Mouse (Mus musculus) intestine, embryonic 15.5 days (tissue): ENCODE results near the gene Hdac11. TPM values are rescaled to one million over a fixed set of nuclear protein-coding genes. Genes with fewer than 3 reads are reported as not detected.

ENCODE experiments used
- ATAC-seq: fragments of 200-750 bp; cut with Nextera tagmentation; 2 replicates; pipeline ENCODE4 v1.8.0; 2017; ENCODE audit warnings: moderate TSS enrichment, moderate library complexity
- H3K27ac ChIP-seq: fragments of 300-500 bp; sonication (generic); 2 replicates; pipeline ENCODE4 v1.5.1; 2015; ENCODE audit warnings: mild to moderate bottlenecking, inconsistent platforms
- H3K27me3 ChIP-seq: fragments of 300-500 bp; sonication (generic); replicated peaks from 2 replicates; pipeline ENCODE4 v1.6.1; 2015; ENCODE audit warnings: inconsistent platforms
- H3K36me3 ChIP-seq: fragments of 300-500 bp; sonication (generic); 2 replicates; pipeline ENCODE4 v1.6.1; 2015; ENCODE audit warnings: inconsistent platforms
- H3K4me1 ChIP-seq: fragments of 300-500 bp; sonication (generic); replicated peaks from 2 replicates; pipeline ENCODE4 v1.6.1; 2015; ENCODE audit warnings: inconsistent platforms
- H3K4me2 ChIP-seq: fragments of 300-500 bp; sonication (generic); replicated peaks from 2 replicates; pipeline ENCODE4 v1.6.1; 2015; ENCODE audit warnings: mild to moderate bottlenecking, inconsistent platforms
- H3K4me3 ChIP-seq: fragments of 300-500 bp; sonication (generic); replicated peaks from 2 replicates; pipeline ENCODE4 v1.5.1; 2015; ENCODE audit warnings: inconsistent platforms
- H3K9ac ChIP-seq: fragments of 300-500 bp; sonication (generic); 2 replicates; pipeline ENCODE4 v1.6.1; 2015; ENCODE audit warnings: inconsistent platforms
- H3K9me3 ChIP-seq: fragments of 300-500 bp; sonication (generic); 2 replicates; pipeline ENCODE4 v1.6.1; 2016; ENCODE audit warnings: inconsistent platforms
- WGBS: fragments of 180-500 bp; shearing (Covaris S2); methylation state at CpG from one replicate; pipeline ENCODE4 v1.1.7; 2015; 5-methylcytosine and 5-hydroxymethylcytosine counted together
- polyA plus RNA-seq: library from polyadenylated mRNA; unstranded; fragments of >200 nt; fragmentation: Nextera tagmentation; extraction: Ambion mirVana; gene quantifications from 2 replicates; pipeline ENCODE4 v1.2.1, GENCODE M21; 2015

Hdac11 gene
- polyA plus RNA-seq, 1 experiment from 2014 or later, result 8.7 TPM

DNA sequence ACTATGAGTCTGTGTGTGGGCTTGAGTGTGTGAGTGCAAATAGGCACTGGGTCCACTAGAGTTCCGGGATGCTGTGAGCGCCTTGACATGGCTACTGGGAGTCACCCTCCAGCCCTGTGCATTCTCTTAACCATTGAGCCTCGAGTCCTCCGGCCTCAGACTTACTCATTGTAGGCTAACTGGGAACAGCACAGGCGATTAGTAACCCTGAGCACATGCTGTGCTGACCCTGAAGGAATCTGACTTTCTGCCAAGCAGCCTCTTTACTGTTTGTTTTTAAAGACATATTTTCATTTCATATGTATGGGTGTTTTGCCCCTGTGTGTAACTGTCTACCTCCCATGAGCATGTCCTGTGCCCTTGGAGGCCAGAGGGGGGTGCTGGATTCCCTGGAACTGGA, 10.9 kb upstream of the Hdac11 start:
- Histone ChIP-seq H3K9ac (no peak overlapping the region), H3K27ac (no peak overlapping the region), H3K36me3 (no peaks in the 10 kb centered on the region), H3K27me3 (no peaks in the 10 kb centered on the region), H3K4me2 (no peak overlapping the region), H3K9me3 (no peaks in the 10 kb centered on the region), H3K4me1 (no peaks in the 10 kb centered on the region), H3K4me3 (no peak overlapping the region)
- 0 out of 2 replicates have a peak, but pooled peaks have one; percentile 41 for ATAC-seq
- WGBS, result 81% methylated on average over 5 of the region's 5 CpGs

DNA sequence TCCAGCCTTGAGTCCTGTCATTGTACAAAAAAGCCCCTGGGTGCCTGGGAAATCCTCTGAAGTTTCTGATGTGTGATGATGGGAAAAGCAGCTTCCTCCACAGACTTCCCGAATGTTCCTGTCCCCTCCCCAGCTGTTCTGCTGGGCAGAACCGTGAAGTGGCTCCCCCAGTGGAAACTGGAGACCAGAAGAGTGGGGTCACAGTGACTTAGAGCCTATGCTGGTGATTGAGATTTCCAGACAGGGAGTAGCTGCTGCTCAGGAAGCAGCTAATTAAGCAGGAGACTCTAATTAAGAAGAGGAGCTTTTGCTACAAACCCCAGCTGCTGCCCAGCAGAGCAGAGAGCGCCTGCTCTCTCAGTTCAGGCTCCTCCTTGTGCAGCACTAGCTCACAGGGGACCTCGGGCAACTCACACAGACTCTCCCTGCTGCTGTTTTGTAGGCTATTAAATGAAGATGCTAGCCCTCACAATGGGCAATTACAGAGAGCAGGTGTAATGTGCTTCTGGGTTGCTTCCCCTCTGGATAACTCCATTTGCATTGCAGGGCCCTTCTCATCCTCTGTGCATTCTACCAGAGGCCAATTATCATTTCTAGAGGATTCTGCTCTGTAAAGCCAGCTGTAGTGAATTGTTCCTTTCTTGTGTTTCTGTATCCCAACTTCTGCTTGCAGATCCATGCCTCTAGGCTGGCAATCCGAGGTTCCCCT, 9.9 kb upstream of the Hdac11 start:
- H3K9ac ChIP-seq, result no peak overlapping the region
- no peaks in the 10 kb centered on the region for H3K4me1 ChIP-seq
- no peak overlapping the region for H3K4me2 ChIP-seq
- no peak for ATAC-seq
- no peak overlapping the region for H3K4me3 ChIP-seq
- H3K36me3 ChIP-seq, result no peaks in the 10 kb centered on the region
- no peak overlapping the region for H3K27ac ChIP-seq
- H3K27me3 ChIP-seq, result no peaks in the 10 kb centered on the region
- WGBS, result 51% methylated on average over 5 of the region's 5 CpGs
- no peaks in the 10 kb centered on the region for H3K9me3 ChIP-seq

DNA sequence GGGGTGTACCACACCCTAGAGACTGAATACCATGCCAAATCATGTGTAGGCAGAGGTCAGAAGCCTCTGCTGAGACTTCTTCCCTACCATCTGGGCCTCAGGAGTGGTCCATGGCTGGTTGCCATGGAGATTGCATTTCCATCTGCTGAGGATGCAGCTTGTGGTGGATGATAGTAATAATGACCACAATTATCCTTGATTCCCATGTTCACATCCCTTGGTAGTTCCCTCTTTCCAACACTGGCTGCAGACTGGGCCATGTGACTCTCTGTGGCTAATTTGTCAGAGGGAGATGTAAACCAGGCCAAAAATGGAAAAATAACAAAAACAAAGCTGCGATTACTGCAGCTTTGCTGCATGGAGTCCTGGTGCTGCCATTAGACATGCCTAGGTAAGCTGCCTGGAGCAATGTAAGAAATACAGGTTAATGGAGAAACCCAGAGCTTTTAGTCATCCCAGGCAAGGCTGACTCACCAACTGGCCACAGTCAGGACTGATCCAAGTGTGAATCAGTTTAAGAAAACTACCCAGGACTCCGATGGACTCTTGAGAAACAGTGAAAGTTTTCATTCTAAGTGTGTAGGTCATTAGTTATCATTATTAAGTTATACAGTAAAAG, 9.2 kb upstream of the Hdac11 start:
- Histone ChIP-seq H3K27ac (no peak overlapping the region), H3K4me2 (no peak overlapping the region), H3K36me3 (no peaks in the 10 kb centered on the region), H3K9me3 (no peaks in the 10 kb centered on the region), H3K9ac (no peak overlapping the region), H3K27me3 (no peaks in the 10 kb centered on the region), H3K4me3 (no peak overlapping the region), H3K4me1 (no peaks in the 10 kb centered on the region)
- no peak for ATAC-seq
- WGBS, result 74% methylated on average over 2 of the region's 2 CpGs

DNA sequence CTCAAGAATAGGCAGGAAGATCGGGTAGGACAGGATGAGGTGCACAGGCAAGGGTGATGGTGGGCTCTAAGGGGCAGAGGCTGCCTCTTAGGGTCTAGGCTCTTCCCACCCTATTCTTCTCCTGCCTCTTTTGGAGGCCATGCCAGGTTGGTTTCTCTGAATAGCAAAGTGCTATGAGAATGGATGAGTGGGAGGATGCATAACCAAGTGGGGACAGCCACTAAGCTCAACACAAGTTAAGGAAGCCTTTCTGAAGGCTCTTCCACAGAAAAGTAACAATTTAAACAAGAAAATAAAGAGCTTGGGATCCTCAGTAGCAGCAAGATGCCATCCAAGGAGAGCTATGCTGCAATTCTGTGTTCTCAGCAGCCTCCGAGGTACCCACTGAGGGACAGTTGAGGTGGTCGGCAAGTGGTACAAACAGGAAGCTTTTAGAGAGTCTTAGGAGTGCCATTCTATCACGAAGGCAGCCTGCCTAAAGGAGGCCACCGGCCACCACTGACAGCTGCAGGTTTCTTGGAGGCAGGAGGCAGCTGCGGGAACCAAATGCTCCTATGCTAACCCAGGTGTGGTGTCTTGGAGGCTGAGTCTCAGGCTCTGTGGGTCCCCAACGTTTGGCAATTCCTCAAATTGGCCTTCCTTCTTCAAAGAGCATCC, 3.4 kb upstream of the Hdac11 start:
- H3K27ac ChIP-seq, result no peak overlapping the region
- no peaks in the 10 kb centered on the region for H3K27me3 ChIP-seq
- H3K36me3 ChIP-seq, result no peaks in the 10 kb centered on the region
- H3K4me1 ChIP-seq, result peaks cover 20% of the 10 kb centered on the region
- H3K9me3 ChIP-seq, result no peaks in the 10 kb centered on the region
- H3K9ac ChIP-seq, result no peak overlapping the region
- 38% methylated on average over 7 of the region's 7 CpGs for WGBS
- no peak for ATAC-seq
- peak overlapping the region; percentile 42 for H3K4me2 ChIP-seq
- H3K4me3 ChIP-seq, result no peak overlapping the region

GRCm38 (mm10) chr6:91153549-91154064, 2.9 kb upstream of the Hdac11 start:
- Histone ChIP-seq H3K27ac (no peak overlapping the region), H3K36me3 (no peaks in the 10 kb centered on the region), H3K9ac (no peak overlapping the region), H3K4me2 (peak overlapping the region; percentile 42), H3K4me1 (peaks cover 22% of the 10 kb centered on the region), H3K4me3 (no peak overlapping the region), H3K9me3 (no peaks in the 10 kb centered on the region), H3K27me3 (no peaks in the 10 kb centered on the region)
- no peak; the same call in 1 of the 2 replicates for ATAC-seq
- WGBS, result 1% methylated on average over 10 of the region's 10 CpGs

GRCm38 (mm10) chr6:91154685-91155084, 1.8 kb upstream of the Hdac11 start:
- no peak for ATAC-seq
- H3K4me3 ChIP-seq, result no peak overlapping the region
- no peak overlapping the region for H3K9ac ChIP-seq
- WGBS, result 60% methylated on average over 4 of the region's 4 CpGs
- H3K4me2 ChIP-seq, result no peak overlapping the region
- no peaks in the 10 kb centered on the region for H3K36me3 ChIP-seq
- H3K27me3 ChIP-seq, result no peaks in the 10 kb centered on the region
- H3K9me3 ChIP-seq, result no peaks in the 10 kb centered on the region
- H3K4me1 ChIP-seq, result peaks cover 25% of the 10 kb centered on the region
- no peak overlapping the region for H3K27ac ChIP-seq

GRCm38 (mm10) chr6:91155286-91155685, 1.2 kb upstream of the Hdac11 start:
- Histone ChIP-seq H3K27ac (no peak overlapping the region), H3K27me3 (no peaks in the 10 kb centered on the region), H3K36me3 (no peaks in the 10 kb centered on the region), H3K4me3 (no peak overlapping the region), H3K9me3 (no peaks in the 10 kb centered on the region), H3K4me1 (peaks cover 26% of the 10 kb centered on the region), H3K9ac (no peak overlapping the region), H3K4me2 (no peak overlapping the region; the same call in 1 of the 2 replicates)
- 45% methylated on average over 3 of the region's 3 CpGs for WGBS
- no peak for ATAC-seq

DNA sequence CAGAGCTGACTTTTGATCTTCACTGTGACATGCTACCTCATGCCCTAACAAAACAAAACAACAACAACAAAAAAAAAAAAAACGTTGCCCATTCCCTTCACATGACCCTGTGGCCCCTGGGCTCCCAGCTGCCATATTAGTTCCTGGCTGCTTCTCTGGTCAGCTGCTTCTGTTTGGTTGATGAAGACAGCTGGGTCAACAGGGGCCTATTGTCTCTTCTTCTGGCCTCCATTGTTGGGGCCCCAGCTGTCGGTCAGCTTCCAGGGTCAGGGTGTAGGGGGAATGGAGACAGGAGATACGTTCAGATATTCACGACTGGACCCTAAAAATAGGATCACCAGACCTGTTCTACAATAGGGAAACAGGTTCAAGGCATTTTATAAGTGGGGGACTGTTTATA, 403 bp upstream of the Hdac11 start:
- peak; percentile 1; the same call in 1 of the 2 replicates for ATAC-seq
- Histone ChIP-seq H3K9ac (no peak overlapping the region), H3K27ac (no peak overlapping the region; the same call in 1 of the 2 replicates), H3K4me2 (peak overlapping the region; percentile 87), H3K36me3 (no peaks in the 10 kb centered on the region), H3K4me1 (peaks cover 29% of the 10 kb centered on the region), H3K4me3 (peak overlapping the region; percentile 66; the same call in 1 of the 2 replicates), H3K9me3 (no peaks in the 10 kb centered on the region), H3K27me3 (no peaks in the 10 kb centered on the region)
- WGBS, result 19% methylated on average over 4 of the region's 4 CpGs

DNA sequence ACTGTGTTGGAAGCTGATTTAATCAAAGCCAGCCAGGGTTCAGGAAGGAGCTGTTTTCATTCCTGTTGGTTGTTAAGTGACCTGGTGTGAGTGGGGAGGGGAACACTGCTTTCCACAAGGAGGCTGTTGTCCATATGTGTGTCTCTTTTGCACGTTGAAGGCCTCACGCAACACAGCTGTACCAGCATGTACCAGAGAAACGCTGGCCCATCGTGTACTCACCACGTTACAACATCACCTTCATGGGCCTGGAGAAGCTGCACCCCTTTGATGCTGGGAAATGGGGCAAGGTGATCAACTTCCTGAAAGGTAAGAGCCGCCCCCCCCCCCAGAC, 739 bp downstream of the Hdac11 start:
- Histone ChIP-seq H3K4me1 (peaks cover 29% of the 10 kb centered on the region), H3K36me3 (no peaks in the 10 kb centered on the region), H3K9ac (peak overlapping the region; percentile 76), H3K4me2 (peak overlapping the region; percentile 87), H3K4me3 (peak overlapping the region; percentile 66), H3K9me3 (no peaks in the 10 kb centered on the region), H3K27ac (no peak overlapping the region), H3K27me3 (no peaks in the 10 kb centered on the region)
- no peak for ATAC-seq
- WGBS, result 39% methylated on average over 6 of the region's 6 CpGs

DNA sequence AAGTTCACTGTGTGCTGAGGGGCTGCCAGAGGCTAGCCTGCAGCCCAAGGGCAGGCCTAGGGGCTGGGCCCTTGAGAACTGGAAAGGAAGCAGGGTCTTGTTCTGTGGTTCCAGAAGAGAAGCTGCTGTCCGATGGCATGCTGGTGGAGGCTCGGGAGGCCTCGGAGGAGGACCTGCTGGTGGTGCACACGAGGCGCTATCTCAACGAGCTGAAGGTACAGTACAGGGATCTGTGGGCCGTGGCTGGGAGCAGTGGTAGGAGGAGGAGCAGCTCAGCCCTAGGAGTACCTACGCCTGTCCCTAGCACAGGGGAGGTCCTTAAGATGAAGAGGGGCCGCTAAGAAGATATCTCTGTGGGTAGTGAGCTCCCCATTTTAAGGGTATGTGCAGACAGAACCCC, 2.6 kb downstream of the Hdac11 start:
- H3K9ac ChIP-seq, result no peak overlapping the region
- ATAC-seq, result no peak
- no peaks in the 10 kb centered on the region for H3K9me3 ChIP-seq
- H3K36me3 ChIP-seq, result no peaks in the 10 kb centered on the region
- H3K4me3 ChIP-seq, result no peak overlapping the region
- H3K4me2 ChIP-seq, result no peak overlapping the region
- peaks cover 21% of the 10 kb centered on the region for H3K4me1 ChIP-seq
- 78% methylated on average over 9 of the region's 9 CpGs for WGBS
- H3K27ac ChIP-seq, result no peak overlapping the region
- no peaks in the 10 kb centered on the region for H3K27me3 ChIP-seq

GRCm38 (mm10) chr6:91160399-91160798, 3.9 kb downstream of the Hdac11 start:
- H3K4me3 ChIP-seq, result no peak overlapping the region
- no peak overlapping the region; the same call in 1 of the 2 replicates for H3K9ac ChIP-seq
- H3K9me3 ChIP-seq, result no peaks in the 10 kb centered on the region
- no peaks in the 10 kb centered on the region for H3K36me3 ChIP-seq
- H3K4me1 ChIP-seq, result peaks cover 20% of the 10 kb centered on the region
- H3K27ac ChIP-seq, result 0 out of 2 replicates have a peak overlapping the region, but pooled peaks have one; percentile 17
- no peak for ATAC-seq
- 40% methylated on average over 3 of the region's 3 CpGs for WGBS
- H3K27me3 ChIP-seq, result no peaks in the 10 kb centered on the region
- H3K4me2 ChIP-seq, result no peak overlapping the region

- no peak overlapping the region for H3K27ac ChIP-seq
- no peak overlapping the region for H3K9ac ChIP-seq
- no peaks in the 10 kb centered on the region for H3K36me3 ChIP-seq
- no peak for ATAC-seq
- H3K4me2 ChIP-seq, result no peak overlapping the region
- no peak overlapping the region for H3K4me3 ChIP-seq
- no peaks in the 10 kb centered on the region for H3K27me3 ChIP-seq
- H3K9me3 ChIP-seq, result no peaks in the 10 kb centered on the region
- H3K4me1 ChIP-seq, result peaks cover 20% of the 10 kb centered on the region
- WGBS, result 71% methylated on average over 2 of the region's 2 CpGs
These were observed 4.5 kb downstream of the Hdac11 start for GRCm38 (mm10) chr6:91160976-91161375.
